Mouse (Mus musculus) cerebellum, adult 9-11 months (tissue): Measurements from ENCODE around the gene Pou2f2.
A peak's percentile ranks its signal among the peaks of the same experiment; 100 is the strongest.

Source experiments
- DNase-seq: peaks from one replicate; pipeline ENCODE4 v3.0.0; 2022

The Pou2f2 gene

DNA sequence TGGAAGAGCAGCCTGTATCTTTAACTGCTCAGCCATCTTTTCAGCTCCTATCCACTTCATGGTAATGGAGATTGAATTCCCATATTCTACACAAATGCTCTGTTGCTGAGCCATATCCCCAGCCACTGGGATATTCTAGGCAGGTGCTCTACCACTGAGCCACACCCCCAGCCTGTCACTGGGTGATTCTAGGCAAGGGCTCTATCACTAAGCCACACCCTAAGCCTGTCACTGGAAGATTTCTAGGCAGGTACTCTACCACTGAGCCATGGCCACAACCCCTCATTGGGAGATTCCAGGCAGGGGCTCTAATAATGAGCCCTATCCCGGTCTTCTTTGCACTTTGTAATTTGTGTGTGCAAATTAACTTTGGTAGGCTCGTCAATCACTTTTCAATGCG is 15.6 kb upstream of the Pou2f2 start:
- DNase-seq, result no peak

DNA sequence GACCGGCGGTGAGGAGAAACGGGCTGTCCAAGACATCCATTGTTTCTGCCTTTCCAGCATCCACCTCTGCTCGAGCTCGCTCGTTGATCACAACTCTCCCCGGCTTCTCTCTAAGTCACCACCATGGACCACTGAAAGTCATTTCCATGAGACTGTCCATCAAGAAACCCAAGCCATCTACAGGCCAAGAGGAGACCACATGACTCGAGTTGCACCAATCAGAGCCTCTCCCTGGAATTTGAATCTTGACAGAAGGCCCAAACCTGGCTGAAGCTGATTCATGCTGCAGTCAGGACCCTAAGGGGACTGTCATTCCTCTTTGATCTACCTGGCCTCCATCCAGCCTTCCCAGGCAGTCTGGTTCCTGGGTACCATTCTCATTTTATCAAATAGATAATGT is 12.6 kb upstream of the Pou2f2 start:
- no peak for DNase-seq

DNA sequence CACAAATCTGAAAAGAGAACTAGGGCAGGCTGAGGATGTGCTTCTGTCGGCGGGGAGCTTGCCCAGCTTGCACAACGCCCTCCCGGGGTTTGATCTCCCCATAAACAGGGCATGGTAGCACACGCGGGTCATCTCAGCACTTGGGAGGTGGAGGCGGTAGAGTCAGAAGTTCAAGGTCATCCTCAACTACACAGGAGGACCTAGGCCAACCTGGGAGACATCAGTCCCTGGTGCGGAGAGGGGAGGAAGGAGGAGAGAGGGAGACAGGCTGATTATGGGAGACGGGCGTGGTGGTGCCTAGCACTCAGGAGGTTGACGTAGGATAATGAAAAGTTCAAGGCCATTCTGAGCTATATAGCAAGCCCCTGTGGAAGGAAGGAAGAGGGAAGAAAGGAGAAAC is 11.3 kb upstream of the Pou2f2 start:
- DNase-seq, result no peak

DNA sequence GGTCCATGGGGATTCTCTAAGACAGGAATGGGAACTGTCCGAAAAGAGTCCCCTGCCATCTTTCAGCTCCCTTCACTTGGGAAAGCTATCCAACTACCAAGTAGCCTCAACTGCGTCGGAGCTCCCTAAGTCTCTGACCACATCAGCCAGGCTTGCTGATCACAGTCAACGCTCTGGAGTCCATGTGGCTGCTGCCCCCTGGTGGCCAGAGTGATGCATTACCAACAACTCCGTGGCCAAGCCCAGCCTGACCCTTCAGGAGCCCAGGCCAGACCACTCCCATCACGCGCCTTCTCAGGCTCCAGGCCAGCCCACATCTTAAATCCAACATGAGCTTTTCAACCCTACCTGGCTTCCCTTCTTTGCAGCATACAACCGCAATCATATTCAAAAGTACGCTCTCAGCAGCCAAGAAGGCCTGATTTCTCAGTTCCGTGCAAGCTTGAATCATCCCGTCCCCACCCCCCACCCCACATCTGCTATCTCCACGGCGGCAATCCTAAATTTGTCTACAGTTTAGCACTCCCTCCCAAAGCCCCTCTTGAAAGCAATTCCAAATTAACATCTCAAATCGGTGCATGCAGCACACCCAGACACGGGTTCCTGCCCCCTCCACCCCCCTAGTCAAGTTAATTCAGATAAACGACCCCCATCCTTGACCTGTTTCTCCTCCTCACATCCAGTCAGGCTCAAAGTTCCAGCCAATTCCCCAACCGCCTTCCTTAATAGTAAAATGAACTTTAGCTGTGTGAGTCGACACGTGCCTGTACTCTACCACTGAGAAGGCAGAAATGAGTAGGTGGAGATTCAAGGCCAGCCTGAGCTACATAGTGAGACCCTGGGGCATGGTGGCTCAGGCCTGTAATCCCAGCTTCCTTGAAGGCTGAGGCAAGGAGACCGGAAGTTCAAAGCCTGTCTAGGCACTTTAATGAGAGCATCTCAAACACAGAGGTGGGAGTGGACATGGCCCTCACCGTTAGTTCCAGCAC is 8.4 kb upstream of the Pou2f2 start:
- DNase-seq, result peak; percentile 85

DNA sequence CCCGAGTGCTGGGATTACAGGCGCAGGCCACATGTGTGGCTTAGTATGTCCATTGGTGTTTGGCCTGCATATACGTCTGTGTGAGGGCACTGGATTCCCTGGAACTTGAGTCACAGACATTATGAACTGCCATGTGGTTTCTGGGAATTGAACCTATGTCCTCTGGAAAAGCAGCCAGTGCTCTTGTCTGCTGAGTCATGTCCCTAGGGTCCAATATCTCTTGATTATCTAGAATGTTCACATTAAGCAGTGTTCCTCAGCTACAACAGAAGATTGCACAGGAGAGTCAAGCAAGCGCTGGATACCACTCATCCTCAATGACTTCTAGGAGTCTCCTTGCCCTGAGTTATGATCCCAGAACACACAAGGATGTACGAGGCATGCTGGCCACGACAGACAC is 4.6 kb upstream of the Pou2f2 start:
- no peak for DNase-seq

DNA sequence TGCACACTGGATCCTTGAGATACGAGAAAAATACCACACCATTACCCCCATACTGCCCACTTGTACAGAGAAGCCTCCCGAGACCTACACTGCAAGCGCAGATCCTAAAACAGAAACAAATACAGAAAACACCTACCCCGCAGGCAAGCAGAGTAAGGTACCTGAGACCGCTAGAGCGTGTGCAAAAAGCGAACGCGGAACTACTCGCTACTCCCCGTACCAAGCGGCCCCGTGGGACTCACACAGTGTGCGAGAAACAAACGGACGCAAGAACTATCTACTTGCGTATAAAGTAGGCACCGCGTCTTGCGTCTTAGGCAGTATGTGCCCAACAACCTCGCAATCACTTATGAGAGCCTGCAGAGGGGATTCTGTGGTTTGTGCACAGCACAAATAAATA is 2.3 kb upstream of the Pou2f2 start:
- DNase-seq, result peak; percentile 29

DNA sequence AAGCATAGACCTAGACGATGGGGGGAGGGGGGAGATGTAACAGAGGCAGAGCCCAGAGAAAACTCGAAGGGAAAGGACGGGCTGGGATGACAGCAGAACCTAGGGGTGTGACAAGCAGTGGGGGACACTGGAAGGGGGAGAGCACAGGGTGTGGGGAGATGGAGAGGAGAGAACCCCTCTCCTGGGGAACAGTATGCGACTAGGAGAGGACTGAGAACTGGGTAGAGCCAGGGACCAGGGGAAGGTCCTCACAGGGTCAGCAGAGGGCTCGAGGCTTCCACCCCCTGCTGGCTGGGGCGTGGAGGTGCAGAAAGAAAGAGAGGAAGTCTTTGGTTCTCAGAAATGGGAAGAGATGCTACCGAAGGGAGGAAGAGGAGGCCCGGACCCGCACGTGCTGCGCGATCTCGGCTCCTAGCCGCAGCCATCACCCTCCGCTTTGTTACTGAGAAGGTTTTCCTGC is 1.8 kb upstream of the Pou2f2 start:
- peak; percentile 61 for DNase-seq

DNA sequence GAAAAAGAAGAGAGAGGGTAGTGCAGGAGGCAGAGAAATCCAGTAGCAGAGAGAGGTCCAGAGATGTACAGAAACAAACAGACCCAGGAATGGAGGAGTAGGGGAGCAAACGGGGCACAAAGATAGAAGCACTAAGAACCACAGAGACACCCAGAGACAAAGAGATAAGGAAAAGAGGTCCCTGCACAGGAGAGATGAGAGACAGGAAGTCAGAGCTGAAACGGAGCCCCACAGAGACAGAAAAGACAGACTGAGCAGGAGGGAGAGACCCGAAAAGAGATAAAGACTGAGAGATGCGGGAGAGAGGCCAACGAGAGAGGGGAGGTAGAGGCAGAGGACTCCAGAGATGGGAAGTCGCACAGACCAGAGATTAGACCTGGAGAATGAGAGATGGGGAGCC is 986 bp upstream of the Pou2f2 start:
- DNase-seq, result peak; percentile 36

DNA sequence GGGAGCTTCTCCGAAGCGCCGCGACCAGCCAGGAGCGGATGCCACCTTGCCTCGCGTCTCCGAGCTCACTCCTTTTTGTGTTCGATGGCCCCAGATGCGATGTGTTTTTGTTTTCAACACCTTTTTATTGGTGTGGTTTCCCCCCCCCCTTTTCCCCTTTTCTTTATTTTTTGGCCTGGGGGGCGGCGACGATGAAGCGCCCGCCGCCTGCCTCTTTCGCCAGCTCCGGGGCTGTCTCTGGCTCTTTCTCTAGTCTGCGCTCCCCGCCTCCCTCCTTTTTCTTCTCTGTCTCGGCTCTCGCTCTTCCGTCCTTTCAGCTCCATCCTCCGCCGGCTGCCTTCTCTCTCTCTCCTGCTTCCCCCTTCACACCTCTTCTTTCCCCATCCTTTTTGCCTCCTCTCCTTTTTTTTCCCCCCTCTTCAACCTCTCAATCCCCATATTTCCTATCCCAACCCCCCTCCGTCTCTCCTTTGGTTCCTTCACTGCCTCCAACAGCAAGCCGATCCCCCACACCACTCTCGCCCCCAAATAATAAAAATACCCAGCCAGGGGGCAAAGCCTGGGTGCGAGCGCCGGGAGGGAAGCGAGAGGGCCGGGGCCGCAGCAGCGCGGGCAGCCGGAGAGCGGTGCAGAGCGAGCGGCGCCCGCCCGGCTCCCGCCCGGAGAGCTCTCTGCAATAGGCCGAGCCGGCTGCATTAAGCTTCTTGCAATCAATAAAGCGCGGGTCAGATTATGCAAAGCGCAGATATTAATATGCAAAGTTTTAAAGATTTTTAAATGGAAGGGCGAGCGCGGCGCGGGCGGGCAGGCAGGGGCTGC is 530 bp downstream of the Pou2f2 start:
- peak; percentile 55 for DNase-seq

DNA sequence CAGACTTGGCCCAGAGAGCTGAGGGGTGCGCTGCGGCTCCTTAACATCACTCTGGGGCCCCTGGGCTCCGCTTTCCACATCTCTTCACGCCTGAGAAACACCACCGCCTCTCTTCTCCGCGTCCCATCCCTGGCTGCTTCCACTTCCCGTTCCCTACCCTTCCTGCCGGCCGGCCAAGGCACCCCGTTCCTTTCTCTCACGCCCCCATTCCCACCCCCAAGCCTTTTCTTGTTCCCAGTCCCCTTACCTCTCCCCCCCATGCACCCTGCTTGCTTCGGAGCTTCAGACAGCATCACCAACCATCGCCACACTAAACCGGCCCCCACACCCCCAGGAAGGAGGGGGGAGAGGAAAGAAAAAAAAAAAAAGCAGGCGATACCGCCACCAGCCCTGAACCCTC is 1.2 kb downstream of the Pou2f2 start:
- peak; percentile 55 for DNase-seq

DNA sequence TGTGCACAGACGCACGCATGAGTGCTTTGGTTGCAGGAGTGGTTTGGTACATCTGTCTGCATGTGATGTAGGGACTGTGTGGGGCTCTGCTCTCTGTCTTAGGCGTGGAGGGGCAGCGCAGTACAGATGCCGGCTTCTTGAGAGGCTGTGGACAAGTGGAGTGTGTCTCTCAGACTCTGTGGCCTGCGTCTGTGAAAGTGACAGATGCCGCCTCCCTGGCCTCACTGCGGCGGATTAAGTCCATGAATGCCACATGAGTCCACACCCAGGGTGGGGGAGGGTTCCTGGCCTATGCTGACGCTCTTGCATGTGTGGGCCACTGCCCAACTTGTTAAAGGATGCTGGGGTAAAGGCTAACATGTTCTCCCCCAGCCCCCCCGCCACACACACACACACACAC is 5.2 kb downstream of the Pou2f2 start:
- DNase-seq, result peak; percentile 34

DNA sequence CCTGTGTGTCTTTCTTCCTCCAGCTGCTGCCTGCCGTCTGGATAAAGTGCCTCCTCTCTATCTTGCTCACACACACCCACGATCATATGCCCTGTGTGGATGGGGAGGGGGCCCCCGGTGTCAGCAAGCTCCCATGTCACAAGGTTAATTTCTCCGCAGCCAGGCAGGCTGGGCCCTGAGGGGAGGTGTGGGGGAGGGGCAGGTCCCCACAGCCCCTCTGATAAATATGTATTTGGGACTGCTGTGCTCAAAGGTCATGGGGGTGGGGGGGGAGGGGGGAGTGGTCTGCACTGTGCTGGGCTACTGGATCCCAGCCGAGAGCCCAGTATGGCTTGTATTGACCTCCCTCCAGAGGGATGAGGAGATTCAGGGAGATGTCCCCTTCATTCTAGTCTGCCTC is 6.9 kb downstream of the Pou2f2 start:
- no peak for DNase-seq

DNA sequence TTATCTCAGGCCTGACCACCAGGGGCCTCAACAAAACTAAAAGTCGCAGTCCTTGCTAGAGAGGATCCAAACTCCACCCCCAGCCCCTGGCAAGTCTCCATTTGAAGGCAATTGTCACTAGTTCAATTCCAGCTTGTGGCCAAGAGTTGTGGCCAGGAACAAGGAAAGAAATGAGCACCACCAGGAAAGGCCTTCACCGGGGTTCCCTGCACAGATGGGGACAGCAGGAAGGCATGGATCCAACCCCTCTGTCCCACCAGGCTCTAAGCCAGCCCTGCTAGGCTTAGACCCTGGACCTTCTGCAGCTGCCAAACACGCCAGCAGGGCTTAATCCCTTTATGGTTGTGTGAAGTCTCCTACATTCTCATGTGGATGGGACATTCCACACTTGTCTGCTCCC is 8.9 kb downstream of the Pou2f2 start:
- peak; percentile 14 for DNase-seq

DNA sequence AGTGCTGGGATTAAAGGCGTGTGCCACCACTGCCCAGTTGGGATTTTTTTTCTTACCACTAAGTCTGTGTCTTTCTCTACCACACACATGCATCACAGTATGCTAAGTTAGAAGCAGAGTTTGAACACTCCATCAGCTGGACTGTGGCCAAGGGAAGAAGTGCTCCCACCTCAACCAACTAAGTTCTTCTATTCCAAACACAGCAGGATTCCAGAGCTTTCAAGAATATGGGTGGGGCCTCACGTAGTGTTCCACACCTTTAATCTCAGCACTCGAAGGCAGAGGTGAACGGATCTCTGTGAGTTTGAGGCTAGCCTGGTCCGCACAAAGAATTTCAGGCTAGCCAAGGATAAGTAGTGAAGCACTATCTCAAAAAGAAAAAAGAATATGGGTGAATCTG is 13.4 kb downstream of the Pou2f2 start:
- no peak for DNase-seq

DNA sequence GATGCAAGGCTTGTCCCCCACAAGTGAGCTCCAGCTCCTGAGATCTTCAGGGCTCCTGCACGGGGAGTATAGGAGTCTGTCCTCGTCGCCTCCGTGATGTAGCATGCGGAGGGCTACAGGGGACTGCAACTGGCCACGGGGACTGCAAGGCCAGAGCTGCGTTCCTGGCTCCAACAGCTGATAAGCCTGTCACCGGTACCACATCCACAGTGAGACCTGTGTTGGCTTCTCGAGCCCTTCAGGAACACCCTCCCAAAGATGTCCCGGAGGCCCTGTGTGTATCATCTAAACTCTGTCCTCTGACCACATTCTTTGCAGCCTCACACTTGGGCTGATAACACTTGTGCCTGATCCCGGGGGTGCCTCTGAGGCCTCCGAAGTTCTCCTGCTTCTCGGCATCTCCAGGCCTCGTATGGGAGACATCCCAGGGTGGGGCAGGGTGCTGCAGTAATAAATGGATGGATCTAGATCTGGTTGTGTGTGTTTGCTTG is 23.3 kb downstream of the Pou2f2 start:
- DNase-seq, result no peak

DNA sequence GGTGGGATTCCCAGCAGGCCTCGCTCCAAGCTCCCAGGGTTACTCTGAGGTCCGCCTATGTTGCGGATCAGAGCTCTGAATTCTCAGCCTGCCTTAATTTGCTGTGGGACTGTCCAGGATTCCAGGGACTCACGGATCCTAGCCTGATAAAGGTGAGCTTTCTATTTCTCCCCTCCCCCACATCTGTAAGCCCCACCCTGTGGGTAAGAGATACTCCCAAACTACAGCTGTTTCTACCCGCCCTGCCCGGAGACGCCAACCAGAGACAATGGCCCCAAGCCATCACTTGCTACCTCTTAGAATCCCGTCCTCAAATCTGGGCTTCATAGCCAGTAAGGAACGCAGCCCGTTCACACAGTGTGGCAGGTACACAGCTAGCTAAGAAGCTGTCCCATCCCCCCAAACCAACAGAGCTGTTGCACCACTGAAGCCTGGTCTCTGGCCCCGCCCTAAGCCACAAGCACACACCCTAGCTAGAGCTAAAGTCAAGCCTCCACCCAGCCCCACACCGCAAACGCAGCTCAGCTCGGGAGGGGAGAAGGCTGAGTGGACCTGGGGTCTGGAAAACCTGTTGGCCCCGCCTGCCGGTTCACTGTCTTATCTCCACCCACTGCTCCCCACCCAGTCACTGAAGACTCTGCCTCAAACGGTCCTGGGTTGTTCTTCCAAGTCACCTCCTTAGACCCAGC is 23.9 kb downstream of the Pou2f2 start:
- no peak for DNase-seq

DNA sequence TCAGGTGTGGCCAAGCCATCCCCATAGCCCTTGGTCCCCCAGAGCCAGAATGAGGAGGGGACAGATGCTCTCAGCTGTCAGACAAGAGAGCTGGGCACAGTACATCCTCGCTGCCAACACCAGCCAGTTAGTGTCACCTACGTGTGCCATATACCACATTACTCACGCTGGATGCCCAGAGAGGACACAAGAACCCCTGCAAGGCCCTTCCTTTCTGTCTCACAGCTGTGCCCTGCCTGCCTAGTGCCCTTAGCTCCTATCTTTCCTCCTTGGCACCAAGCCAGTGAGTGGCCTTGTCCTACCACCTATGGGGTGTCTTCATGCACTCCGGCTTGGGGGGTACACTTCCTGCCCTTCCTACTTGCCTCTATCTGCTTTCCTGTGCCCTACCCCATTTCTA is 24.9 kb downstream of the Pou2f2 start:
- DNase-seq, result no peak

DNA sequence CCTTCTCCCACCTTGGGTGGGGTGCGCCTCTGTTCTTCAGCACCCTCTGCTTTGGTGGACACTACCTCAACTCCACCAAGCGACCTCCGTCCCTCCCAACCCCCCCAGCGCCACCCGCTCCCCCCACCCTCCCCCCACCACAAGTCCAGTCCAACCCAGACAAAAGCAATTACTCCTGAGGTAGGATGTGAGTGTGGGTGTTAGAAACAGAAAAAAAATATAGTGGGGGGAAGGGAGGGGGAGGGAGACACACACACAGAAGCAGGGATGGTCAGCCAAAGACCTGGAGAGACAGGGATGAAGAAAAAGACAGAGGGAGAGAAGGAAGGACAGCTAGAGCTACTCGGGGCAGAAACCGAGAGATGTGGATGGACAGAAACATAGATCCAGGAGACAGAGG is 25.7 kb downstream of the Pou2f2 start:
- DNase-seq, result no peak

DNA sequence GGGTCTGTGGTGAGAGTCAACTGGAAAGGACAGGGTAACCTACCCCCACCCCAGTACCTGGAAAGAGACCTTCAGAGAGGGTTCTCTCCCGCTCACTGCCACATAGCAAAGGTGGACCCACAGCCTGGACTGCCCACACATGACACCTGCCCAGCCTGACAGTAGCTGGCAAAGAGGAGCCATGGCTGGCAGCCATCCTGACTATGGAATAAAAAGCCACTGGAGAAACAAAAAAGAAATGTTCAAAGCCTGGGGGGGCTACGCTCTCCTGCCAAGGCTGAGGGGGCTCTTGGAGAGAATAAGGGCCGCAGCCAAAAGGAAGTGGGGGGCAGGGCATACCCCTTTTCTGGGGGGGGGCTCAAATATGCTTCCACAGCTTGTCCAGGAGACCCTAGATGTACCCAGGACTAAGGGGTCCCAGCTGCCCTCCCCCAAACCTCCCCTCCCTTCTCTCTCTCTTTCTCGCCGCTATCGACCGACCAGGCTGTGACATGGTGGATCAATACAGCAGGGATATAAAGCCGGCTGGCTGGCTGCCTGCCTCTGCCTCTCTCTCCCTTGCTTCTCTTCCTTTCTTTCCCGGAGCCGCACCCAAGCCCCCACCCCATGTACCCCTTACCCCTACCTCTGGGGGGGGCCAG is 27.5 kb downstream of the Pou2f2 start:
- peak; percentile 51 for DNase-seq

DNA sequence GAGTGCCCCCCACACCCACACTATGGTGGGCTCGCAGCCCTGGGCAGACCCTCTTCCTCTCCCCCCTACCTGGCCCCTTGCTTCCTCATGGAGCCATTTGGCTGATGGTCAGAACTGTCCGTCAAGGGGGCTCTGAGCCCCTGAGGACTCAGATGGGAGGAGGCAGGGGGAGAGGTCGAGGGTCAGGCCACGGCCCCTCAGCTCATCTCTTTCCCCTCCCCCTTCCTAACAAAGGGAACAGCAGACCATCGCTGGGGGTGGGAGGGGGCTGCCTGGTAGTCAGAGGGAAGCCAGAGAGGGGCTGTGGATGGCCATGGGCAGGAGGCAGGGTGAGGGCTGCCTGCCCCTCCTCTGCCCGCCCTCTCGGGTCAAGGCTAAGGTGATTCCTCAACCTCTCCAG is 28.5 kb downstream of the Pou2f2 start:
- no peak for DNase-seq

DNA sequence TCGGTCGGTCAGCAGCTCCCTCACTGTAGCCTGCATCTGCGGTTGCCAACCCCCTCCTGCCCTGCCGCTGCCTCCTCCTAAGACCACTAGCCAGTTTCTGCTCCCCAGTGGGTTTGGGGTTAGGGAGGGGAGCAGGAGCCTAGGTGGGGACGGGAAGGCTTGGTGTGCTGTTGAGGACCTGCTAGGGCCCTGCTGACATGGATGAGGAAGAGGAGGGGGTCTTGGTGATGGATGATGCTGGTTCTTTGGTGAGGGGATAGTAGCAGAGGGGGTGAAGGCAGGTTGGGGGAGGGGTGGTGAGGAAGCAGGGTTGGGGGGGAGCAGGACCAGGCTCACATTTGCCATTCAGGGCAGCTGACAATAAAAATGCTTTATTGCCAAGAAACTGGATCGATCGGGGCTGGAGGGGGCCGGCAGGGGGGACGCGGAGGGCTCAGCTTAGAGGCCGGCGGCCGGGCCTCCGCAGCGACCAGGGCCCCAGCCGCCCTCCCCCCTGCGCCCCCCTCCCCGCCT is 29.3 kb downstream of the Pou2f2 start:
- no peak for DNase-seq

DNA sequence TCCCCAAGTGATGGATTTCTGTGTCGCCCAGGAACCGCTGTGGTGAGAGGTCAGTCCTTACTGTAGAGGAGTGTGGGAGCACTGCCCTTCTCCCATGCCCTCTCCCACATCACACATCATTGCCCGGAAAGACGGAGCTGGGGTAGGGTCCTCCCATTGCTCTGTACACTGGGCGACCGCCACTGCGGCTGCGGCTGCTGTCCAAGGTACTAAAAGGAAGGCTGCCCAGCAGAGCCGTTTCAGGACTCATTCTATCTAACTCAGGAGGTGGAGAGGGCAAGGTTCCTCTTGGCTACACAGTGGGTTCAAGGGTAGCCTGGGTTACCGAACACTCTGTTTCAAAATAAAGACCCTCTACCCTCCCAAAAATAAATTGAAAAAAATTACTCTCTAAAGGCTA is 33.6 kb downstream of the Pou2f2 start:
- no peak for DNase-seq
